Mouse (Mus musculus) intestine, embryonic 14.5 days (tissue): ENCODE data around the gene Ntrk1. TPM values are rescaled to one million over a fixed set of nuclear protein-coding genes. Genes with fewer than 3 reads are reported as not detected.

ENCODE experiments used
- ATAC-seq: fragments of 200-750 bp; cut with Nextera tagmentation; replicated peaks from 2 replicates; pipeline ENCODE4 v1.8.0; 2017; ENCODE audit warnings: low read depth, moderate number of reproducible peaks, moderate TSS enrichment, moderate library complexity; ENCODE audit not compliant: low FRiP score, low TSS enrichment
- DNase-seq: peaks from one replicate; pipeline ENCODE4 v3.0.0-alpha.2; 2018; ENCODE audit warnings: low spot score
- H3K27ac ChIP-seq: fragments of 300-500 bp; sonication (generic); 2 replicates; pipeline ENCODE4 v1.5.1; 2014; ENCODE audit warnings: low read depth, mild to moderate bottlenecking, control low read depth
- H3K27me3 ChIP-seq: fragments of 300-500 bp; sonication (generic); replicated peaks from 2 replicates; pipeline ENCODE4 v1.6.1; 2014; ENCODE audit warnings: low read length, control low read depth; ENCODE audit not compliant: control insufficient read depth, insufficient read depth
- H3K36me3 ChIP-seq: fragments of 300-500 bp; sonication (generic); 2 replicates; pipeline ENCODE4 v1.6.1; 2014; ENCODE audit warnings: low read length, control low read depth; ENCODE audit not compliant: control insufficient read depth, insufficient read depth
- H3K4me1 ChIP-seq: fragments of 300-500 bp; sonication (generic); replicated peaks from 2 replicates; pipeline ENCODE4 v1.6.1; 2014; ENCODE audit warnings: low read length, control low read depth, mixed read lengths; ENCODE audit not compliant: control insufficient read depth, insufficient read depth
- H3K4me2 ChIP-seq: fragments of 300-500 bp; sonication (generic); 2 replicates; pipeline ENCODE4 v1.6.1; 2014; ENCODE audit warnings: low read length
- H3K4me3 ChIP-seq: fragments of 300-500 bp; sonication (generic); 2 replicates; pipeline ENCODE4 v1.5.1; 2014; ENCODE audit warnings: low read depth, low read length, control low read depth, mixed read lengths
- H3K9ac ChIP-seq: fragments of 300-500 bp; sonication (generic); 2 replicates; pipeline ENCODE4 v1.6.1; 2014; ENCODE audit warnings: mild to moderate bottlenecking, low read length
- H3K9me3 ChIP-seq: fragments of 300-500 bp; sonication (generic); 2 replicates; pipeline ENCODE4 v1.6.1; 2016; ENCODE audit warnings: low read length, control low read depth; ENCODE audit not compliant: control insufficient read depth
- WGBS: fragments of 180-500 bp; shearing (Covaris S2); extraction: QIAGEN DNeasy Blood & Tissue Kit; methylation state at CpG from one replicate; pipeline ENCODE4 v1.1.7; 2014; 5-methylcytosine and 5-hydroxymethylcytosine counted together
- polyA plus RNA-seq: library from polyadenylated mRNA; unstranded; fragments of >200 nt; fragmentation: Nextera tagmentation; extraction: Ambion mirVana; gene quantifications from 2 replicates; pipeline ENCODE4 v1.2.1, GENCODE M21; 2014

Gene Ntrk1
- polyA plus RNA-seq, 1 experiment from 2014 or later: 1.3 TPM

GRCm38 (mm10) chr3:87738906-87739305, 56.1 kb downstream of the Ntrk1 start:
- Histone ChIP-seq H3K27ac (no peak overlapping the region), H3K4me3 (no peak overlapping the region), H3K9ac (no peak overlapping the region), H3K9me3 (no peaks in the 10 kb centered on the region), H3K4me1 (no peaks in the 10 kb centered on the region), H3K4me2 (no peak overlapping the region), H3K27me3 (no peaks in the 10 kb centered on the region), H3K36me3 (peaks cover 51% of the 10 kb centered on the region)
- 83% methylated on average over 5 of the region's 5 CpGs for WGBS
- no peak for DNase-seq
- ATAC-seq: no peak

- DNase-seq (no peak), ATAC-seq (no peak)
- H3K27me3 ChIP-seq: no peaks in the 10 kb centered on the region
- H3K4me3 ChIP-seq: no peak overlapping the region
- H3K4me1 ChIP-seq: no peaks in the 10 kb centered on the region
- H3K27ac ChIP-seq: no peak overlapping the region
- H3K9ac ChIP-seq: no peak overlapping the region
- no peak overlapping the region for H3K4me2 ChIP-seq
- H3K36me3 ChIP-seq: peaks cover 85% of the 10 kb centered on the region
- 68% methylated on average over 9 of the region's 9 CpGs for WGBS
- H3K9me3 ChIP-seq: no peaks in the 10 kb centered on the region
Observed at GRCm38 (mm10) chr3:87735335-87735734, 59.6 kb downstream of the Ntrk1 start.

GRCm38 (mm10) chr3:87733984-87734761, 60.8 kb downstream of the Ntrk1 start:
- no peak for DNase-seq
- H3K4me2 ChIP-seq: no peak overlapping the region
- no peaks in the 10 kb centered on the region for H3K9me3 ChIP-seq
- 86% methylated on average over 11 of the region's 11 CpGs for WGBS
- no peak overlapping the region for H3K9ac ChIP-seq
- no peak overlapping the region for H3K4me3 ChIP-seq
- H3K36me3 ChIP-seq: peaks cover 92% of the 10 kb centered on the region
- no peaks in the 10 kb centered on the region for H3K4me1 ChIP-seq
- H3K27ac ChIP-seq: no peak overlapping the region
- no peaks in the 10 kb centered on the region for H3K27me3 ChIP-seq
- ATAC-seq: no peak

- WGBS: 75% methylated on average over 4 of the region's 4 CpGs
- Histone ChIP-seq H3K4me1 (no peaks in the 10 kb centered on the region), H3K36me3 (peaks cover 94% of the 10 kb centered on the region), H3K9ac (no peak overlapping the region), H3K9me3 (no peaks in the 10 kb centered on the region), H3K27ac (no peak overlapping the region), H3K4me3 (no peak overlapping the region), H3K4me2 (no peak overlapping the region), H3K27me3 (no peaks in the 10 kb centered on the region)
- no peak for DNase-seq
- no peak for ATAC-seq
Observed at GRCm38 (mm10) chr3:87733098-87733497, 61.9 kb downstream of the Ntrk1 start.

- no peak overlapping the region for H3K27ac ChIP-seq
- H3K4me1 ChIP-seq: no peaks in the 10 kb centered on the region; the same call in 1 of the 2 replicates
- H3K4me2 ChIP-seq: no peak overlapping the region
- H3K9me3 ChIP-seq: no peaks in the 10 kb centered on the region
- no peak overlapping the region for H3K4me3 ChIP-seq
- no peak for DNase-seq
- no peaks in the 10 kb centered on the region for H3K27me3 ChIP-seq
- no peak overlapping the region for H3K9ac ChIP-seq
- peaks cover 91% of the 10 kb centered on the region for H3K36me3 ChIP-seq
- 88% methylated on average over 6 of the region's 6 CpGs for WGBS
- no peak for ATAC-seq
Observed at GRCm38 (mm10) chr3:87728696-87729095, 66.3 kb downstream of the Ntrk1 start.

Other genes starting within 250 kb of the Ntrk1 start
- 17.6 and 18.9 TPM in 2 replicates for gene Arhgef11, start 177.6 kb downstream of the Ntrk1 start, polyA plus RNA-seq
- gene Lrrc71, start 46.5 kb downstream of the Ntrk1 start, polyA plus RNA-seq: 0.39 and 0.73 TPM in 2 replicates
- 0.32 and 0.72 TPM in 2 replicates for gene Insrr, start 1.8 kb upstream of the Ntrk1 start, polyA plus RNA-seq
- gene Pear1, start 29.1 kb upstream of the Ntrk1 start, polyA plus RNA-seq: 28.4 and 31.7 TPM in 2 replicates
- 0.16 and 0.28 TPM in 2 replicates for gene Sh2d2a, start 51.6 kb upstream of the Ntrk1 start, polyA plus RNA-seq
- gene Prcc, start 90.4 kb upstream of the Ntrk1 start, polyA plus RNA-seq: 14.3 and 14.7 TPM in 2 replicates
- 167 and 246 TPM in 2 replicates for gene Hdgf, start 111.2 kb upstream of the Ntrk1 start, polyA plus RNA-seq
- gene Mrpl24, start 124.3 kb upstream of the Ntrk1 start, polyA plus RNA-seq: 73.3 and 74.2 TPM in 2 replicates
- gene Isg20l2, start 135.2 kb upstream of the Ntrk1 start, polyA plus RNA-seq: 32.8 and 35.9 TPM in 2 replicates
- gene Rrnad1, start 135.6 kb upstream of the Ntrk1 start, polyA plus RNA-seq: 17.9 and 21.8 TPM in 2 replicates
- gene Crabp2, start 153.5 kb upstream of the Ntrk1 start, polyA plus RNA-seq: 9.7 and 14.4 TPM in 2 replicates
- gene Nes, start 175.9 kb upstream of the Ntrk1 start, polyA plus RNA-seq: 11.9 and 13.4 TPM in 2 replicates
- gene Bcan, start 205.1 kb upstream of the Ntrk1 start, polyA plus RNA-seq: 0.26 and 0.73 TPM in 2 replicates
- 0.13 TPM in 1 of 2 replicates, not detected in the other for gene Hapln2, start 232.4 kb upstream of the Ntrk1 start, polyA plus RNA-seq
- 41.1 and 45.5 TPM in 2 replicates for gene Gpatch4, start 247.9 kb upstream of the Ntrk1 start, polyA plus RNA-seq